Mouse (Mus musculus) c-Kit-positive CD71-positive TER-119-negative erythroid progenitor cells, embryonic 14.5 days (primary cell): ENCODE results near the gene Grin2d.

Experiments
- DNase-seq: peaks from one replicate; pipeline ENCODE4 v3.0.0-alpha.2; 2013; ENCODE audit warnings: low read depth

Grin2d gene

DNA sequence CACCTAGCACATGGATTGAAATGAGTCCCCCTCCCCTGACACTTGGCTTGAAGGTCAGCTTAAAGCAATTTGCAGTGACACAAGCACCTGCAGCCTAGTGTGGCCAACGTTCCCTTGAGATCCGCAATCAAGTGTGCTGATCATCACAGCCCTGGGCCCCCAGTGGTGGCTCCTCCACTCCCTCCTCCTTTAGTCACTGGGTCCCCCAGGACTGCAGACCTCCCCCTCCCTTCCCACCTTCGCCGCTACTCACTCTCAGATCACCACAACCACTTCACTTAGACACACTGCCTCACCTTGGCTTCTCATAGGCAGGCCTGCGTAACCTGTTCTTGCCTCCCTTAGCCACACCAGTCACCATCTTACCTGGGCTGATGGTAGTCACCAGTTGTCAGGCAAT is 72.2 kb downstream of the Grin2d start:
- DNase-seq = no peak

GRCm38 (mm10) chr7:45802551-45802950 is 75.6 kb downstream of the Grin2d start:
- no peak for DNase-seq

DNA sequence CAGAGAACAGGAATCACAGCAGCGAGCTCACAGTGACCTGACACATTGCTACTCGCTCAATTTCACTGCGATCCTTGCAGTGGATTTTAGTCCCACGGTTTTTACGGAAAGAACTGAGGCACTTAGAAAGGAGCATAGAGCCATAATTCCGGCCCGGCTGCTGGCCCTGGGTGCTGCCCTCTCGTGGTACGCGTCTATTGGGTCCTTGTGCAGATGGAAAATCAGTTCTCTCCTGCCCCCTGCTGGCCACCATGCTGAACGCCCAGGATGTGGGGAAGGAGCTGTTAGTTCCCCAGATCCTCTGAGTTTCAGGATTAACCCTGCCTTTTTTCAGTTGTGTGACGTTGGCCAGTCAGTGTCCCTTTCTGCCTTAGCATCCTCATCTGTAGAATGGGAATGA is 76.8 kb downstream of the Grin2d start:
- DNase-seq = peak; percentile 85

GRCm38 (mm10) chr7:45800546-45801204 is 77.5 kb downstream of the Grin2d start:
- peak; percentile 62 for DNase-seq

GRCm38 (mm10) chr7:45800001-45800400 is 78.2 kb downstream of the Grin2d start:
- DNase-seq = no peak

GRCm38 (mm10) chr7:45798931-45799330 is 79.2 kb downstream of the Grin2d start:
- no peak for DNase-seq

DNA sequence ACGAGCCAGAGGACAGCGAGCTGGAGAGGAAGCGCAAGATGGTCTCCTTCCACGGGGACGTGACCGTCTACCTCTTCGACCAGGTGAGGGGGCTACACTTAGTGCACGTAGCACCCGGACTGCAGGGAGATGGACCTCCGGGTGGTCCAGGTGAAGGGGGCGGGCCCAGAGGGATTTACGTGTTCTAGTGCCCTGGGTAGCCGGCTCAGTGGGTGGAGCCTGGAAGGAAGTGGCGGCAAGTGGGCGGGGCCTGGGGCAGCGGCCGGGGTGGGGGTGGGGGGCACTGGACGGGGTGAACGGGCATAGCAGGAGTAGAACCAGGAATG is 79.7 kb downstream of the Grin2d start:
- DNase-seq = no peak

DNA sequence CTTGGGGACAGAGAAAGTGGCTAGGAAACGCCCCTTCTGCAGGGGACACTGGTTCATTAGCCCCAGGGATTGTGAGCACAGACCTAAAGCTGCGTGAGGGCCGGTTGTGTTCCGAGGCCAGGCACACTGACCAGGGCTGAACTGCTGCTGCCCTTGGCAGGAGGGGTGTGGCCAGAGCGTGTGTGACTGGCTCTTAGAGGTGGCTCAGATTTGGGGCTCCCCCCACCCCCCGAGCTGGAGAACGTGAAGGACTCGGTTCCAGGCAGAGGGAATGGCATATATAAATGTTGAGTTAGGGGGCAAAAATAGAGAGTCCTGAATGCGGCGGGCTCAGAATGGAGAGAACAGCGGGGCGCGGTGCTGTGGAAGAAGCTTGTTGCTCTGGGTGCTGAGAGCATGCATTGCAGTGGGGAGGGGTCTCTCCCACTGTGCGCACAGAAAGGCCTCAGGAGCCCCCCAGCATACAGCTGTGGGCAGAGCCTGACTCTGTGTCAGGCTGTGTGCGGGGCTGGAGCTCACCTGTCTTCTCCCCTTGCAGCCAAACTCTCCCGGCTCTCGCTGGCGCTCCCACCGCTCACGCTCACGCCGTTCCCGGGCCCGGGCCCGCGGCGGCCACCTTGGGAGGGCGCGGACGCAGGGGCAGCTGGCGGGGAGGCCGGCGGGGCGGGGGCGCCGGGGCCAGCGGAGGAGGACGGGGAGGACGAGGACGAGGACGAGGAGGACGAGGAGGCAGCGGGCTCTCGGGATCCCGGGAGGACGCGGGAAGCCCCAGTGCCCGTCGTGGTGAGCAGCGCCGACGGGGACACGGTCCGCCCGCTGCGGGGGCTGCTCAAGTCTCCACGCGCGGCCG is 80.3 kb downstream of the Grin2d start:
- no peak for DNase-seq

DNA sequence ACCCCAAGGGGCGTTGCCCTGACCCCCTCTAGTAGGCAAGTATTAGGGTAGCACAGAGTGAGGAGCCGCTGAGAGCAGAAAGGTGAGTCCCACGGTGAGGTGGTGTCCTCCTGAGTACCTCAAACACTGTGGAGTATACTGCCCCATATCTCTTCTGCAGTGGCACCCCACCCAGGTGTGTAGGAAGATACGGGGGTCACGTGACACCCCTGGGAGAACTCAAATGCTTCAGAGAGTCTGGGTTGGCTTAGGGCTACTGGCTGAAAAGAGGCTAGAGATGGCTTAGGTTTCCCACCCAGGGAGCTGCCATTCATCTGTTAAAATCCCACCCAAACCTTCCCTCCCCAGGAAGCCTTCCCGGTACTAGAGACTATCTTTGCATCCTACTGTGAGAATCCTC is 81.2 kb downstream of the Grin2d start:
- DNase-seq = peak; percentile 71

DNA sequence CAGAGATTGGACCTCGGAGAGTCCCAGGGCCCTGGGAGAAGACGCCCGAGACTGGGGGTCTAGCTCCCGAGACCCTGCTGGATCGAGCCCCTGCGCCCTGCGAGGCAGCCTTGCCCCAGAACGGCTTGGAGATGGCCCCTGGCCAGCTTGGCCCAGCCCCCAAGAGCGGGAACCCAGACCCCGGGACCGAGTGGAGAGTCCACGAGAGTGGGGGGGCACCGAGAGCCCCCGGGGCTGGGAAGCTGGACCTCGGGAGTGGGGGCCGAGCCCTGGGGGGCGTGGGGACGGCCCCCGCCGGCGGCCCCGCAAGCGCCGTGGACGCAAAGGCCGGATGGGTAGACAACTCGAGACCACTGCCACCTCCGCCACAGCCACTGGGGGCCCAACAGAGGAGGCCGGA is 83.2 kb downstream of the Grin2d start:
- no peak for DNase-seq

DNA sequence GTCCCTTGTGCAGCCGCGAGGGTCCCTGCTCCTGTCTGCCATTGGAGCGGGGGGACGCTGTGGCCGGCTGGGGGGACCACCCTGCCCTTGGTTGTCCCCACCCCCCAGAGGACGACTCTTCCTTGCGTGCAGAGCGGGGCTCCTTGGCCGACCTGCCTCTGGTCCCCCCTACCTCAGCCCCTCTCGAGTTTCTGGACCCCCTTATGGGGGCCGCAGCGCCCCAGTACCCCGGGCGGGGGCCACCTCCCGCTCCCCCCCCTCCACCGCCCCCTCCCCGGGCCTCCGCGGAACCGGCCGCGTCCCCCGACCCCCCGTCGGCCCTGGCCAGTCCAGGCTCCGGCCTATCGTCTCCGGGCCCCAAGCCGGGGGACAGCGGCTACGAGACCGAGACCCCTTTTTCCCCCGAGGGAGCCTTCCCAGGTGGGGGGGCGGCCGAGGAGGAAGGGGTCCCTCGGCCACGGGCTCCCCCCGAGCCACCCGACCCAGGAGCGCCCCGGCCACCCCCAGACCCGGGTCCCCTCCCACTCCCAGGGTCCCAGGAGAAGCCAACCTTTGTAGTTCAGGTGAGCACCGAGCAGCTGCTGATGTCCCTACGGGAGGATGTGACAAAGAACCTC is 84.1 kb downstream of the Grin2d start:
- no peak for DNase-seq

- DNase-seq = no peak
These were observed 84.9 kb downstream of the Grin2d start for GRCm38 (mm10) chr7:45793240-45793639.

- no peak for DNase-seq
These were observed 86.3 kb downstream of the Grin2d start for GRCm38 (mm10) chr7:45791756-45792490.

DNA sequence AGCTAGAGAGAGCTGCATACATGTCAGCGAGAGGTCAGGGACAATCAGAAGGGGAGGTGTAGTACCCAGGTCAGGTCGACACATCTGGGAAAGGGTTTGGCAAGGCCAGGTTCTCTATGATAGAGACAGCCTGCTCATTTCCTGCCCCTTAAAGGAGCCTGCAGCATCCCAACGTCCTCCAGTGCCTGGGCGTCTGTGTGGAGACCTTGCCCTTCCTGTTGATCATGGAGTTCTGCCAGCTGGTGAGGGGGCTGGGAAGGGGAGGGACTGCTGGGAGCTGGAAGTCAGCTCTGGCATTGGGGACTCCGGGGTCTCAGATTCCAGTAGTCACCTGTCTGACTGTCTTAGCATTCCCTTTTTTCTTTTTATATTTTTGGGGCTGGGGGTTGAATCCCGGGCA is 87.5 kb downstream of the Grin2d start:
- DNase-seq = no peak

GRCm38 (mm10) chr7:45787642-45788041 is 90.5 kb downstream of the Grin2d start:
- DNase-seq = no peak

- no peak for DNase-seq
These were observed 91.3 kb downstream of the Grin2d start for GRCm38 (mm10) chr7:45786661-45787413.

- DNase-seq = no peak
These were observed 92.0 kb downstream of the Grin2d start for GRCm38 (mm10) chr7:45786136-45786578.

GRCm38 (mm10) chr7:45785388-45786135 is 92.6 kb downstream of the Grin2d start:
- no peak for DNase-seq

GRCm38 (mm10) chr7:45784524-45785372 is 93.4 kb downstream of the Grin2d start, which contains the start of gene Sult2b1:
Gene Sult2b1, minus strand, starts transcription at chr7:45784669.
- DNase-seq = no peak

DNA sequence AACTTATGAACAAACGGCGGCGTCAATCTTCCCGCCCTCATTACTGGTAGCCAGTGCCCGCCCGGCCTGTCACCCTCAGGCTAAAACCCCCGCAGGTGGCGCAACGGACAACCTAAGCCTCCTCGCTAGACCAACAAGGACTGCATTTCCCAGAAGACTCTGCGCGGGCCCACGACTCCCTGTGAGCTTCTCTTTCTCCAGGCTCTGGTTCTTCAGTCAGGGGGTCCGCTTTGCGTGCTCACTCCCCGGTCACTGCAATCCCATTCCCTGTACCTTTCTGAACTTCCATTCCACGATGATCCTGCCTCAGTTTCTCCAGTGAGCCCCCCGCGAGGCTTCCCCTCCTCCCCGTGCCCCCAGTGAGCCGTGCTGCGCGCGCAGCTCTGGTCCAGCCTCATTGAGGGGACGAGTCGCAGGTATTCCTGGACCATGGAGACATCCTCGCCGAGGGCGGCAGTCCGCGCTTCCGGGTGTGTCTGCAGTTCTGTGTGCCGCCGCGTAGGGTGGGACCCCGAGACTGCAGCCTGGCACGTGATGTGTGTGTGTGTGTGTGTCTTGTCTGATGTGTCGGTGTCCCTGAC is 94.6 kb downstream of the Grin2d start, which contains the start of gene Lmtk3:
TSS of gene Lmtk3 (plus strand) at position 228 of the 581 bp plus-strand sequence.
- peak; percentile 40 for DNase-seq
